8 mouse cellular contexts compared by ENCODE assay signal in genomic region chr5:20880797-20881775, GRCm38 (mm10). TPM values are rescaled to one million over a fixed set of nuclear protein-coding genes. Genes with fewer than 3 reads are reported as not detected.
DNase-seq lines count a peak whose midpoint lies in the region; ATAC-seq and TF ChIP-seq lines count a peak whose summit lies in the region.

No protein-coding gene starts in this region.

- no peak; the same call in 1 of the 2 replicates for TF ChIP-seq CTCF in thymus, adult 2 months (IDR thresholded peaks at IDR 0.05; ENCODE audit: borderline replicate concordance, control insufficient read depth, extremely low read depth, insufficient read depth, low read length, poor library complexity)

- H3K4me1 ChIP-seq in forebrain, embryonic 16.5 days (replicated peaks; ENCODE audit: control insufficient read depth, insufficient read depth, low read length): peaks cover 14% of the 10 kb centered on the region
- H3K4me1 ChIP-seq in hindbrain, embryonic 10.5 days (replicated peaks): peaks cover 21% of the 10 kb centered on the region
- peaks cover 10% of the 10 kb centered on the region; the same call in 1 of the 2 replicates for H3K4me1 ChIP-seq in lung, embryonic 16.5 days (replicated peaks; ENCODE audit: control insufficient read depth, insufficient read depth, low read length)
- no peaks in the 10 kb centered on the region; the same call in 1 of the 2 replicates for H3K4me1 ChIP-seq in thymus, adult 2 months (replicated peaks; ENCODE audit: control insufficient read depth, insufficient read depth, low read length)

- peak overlapping the region; percentile 70 for H3K4me2 ChIP-seq in forebrain, embryonic 16.5 days (ENCODE audit: low read length)
- H3K4me2 ChIP-seq in lung, embryonic 16.5 days (ENCODE audit: low read depth, low read length): peak overlapping the region; percentile 79

- H3K9me3 ChIP-seq in forebrain, embryonic 16.5 days (ENCODE audit: control insufficient read depth, low read length): no peaks in the 10 kb centered on the region
- no peaks in the 10 kb centered on the region for H3K9me3 ChIP-seq in hindbrain, embryonic 10.5 days
- no peaks in the 10 kb centered on the region for H3K9me3 ChIP-seq in lung, embryonic 16.5 days (ENCODE audit: control insufficient read depth, low read length)

- WGBS in forebrain, embryonic 16.5 days: 2% methylated on average over 36 of the region's 64 CpGs
- 3% methylated on average over 55 of the region's 64 CpGs for WGBS in hindbrain, embryonic 10.5 days
- WGBS in lung, embryonic 16.5 days: 2% methylated on average over 38 of the region's 64 CpGs
- WGBS in thymus, adult 2 months: 2% methylated on average over 64 of the region's 64 CpGs

- H3K36me3 ChIP-seq in forebrain, embryonic 16.5 days (ENCODE audit: control insufficient read depth, insufficient read depth): no peaks in the 10 kb centered on the region
- peaks cover 12% of the 10 kb centered on the region for H3K36me3 ChIP-seq in hindbrain, embryonic 10.5 days
- H3K36me3 ChIP-seq in lung, embryonic 16.5 days (ENCODE audit: control insufficient read depth, insufficient read depth, low read length): no peaks in the 10 kb centered on the region; the same call in 1 of the 2 replicates
- H3K36me3 ChIP-seq in thymus, adult 2 months (ENCODE audit: control insufficient read depth, insufficient read depth, low read length): no peaks in the 10 kb centered on the region

- H3K9ac ChIP-seq in forebrain, embryonic 16.5 days (replicated peaks; ENCODE audit: low read depth, low read length): peak overlapping the region; percentile 85
- peak overlapping the region; percentile 86 for H3K9ac ChIP-seq in lung, embryonic 16.5 days (ENCODE audit: low read length)

- TF ChIP-seq POLR2A in thymus, adult 2 months (IDR thresholded peaks at IDR 0.05; ENCODE audit: control insufficient read depth, extremely low read depth, insufficient read depth, low read length, poor library complexity): no peak

- H3K27ac ChIP-seq in forebrain, embryonic 16.5 days (ENCODE audit: low read length): peak overlapping the region; percentile 96
- H3K27ac ChIP-seq in hindbrain, embryonic 10.5 days: peak overlapping the region; percentile 95
- peak overlapping the region; percentile 93 for H3K27ac ChIP-seq in lung, embryonic 16.5 days (ENCODE audit: low read length)
- H3K27ac ChIP-seq in thymus, adult 2 months (ENCODE audit: control insufficient read depth, insufficient read depth, low read length): 0 out of 2 replicates have a peak overlapping the region, but pooled peaks have one; percentile 14

- no peak for ATAC-seq in forebrain, embryonic 16.5 days
- ATAC-seq in lung, embryonic 16.5 days (ENCODE audit: low read depth): peak; percentile 39

- H3K4me3 ChIP-seq in forebrain, embryonic 16.5 days (replicated peaks; ENCODE audit: low read length): peak overlapping the region; percentile 96
- H3K4me3 ChIP-seq in hindbrain, embryonic 10.5 days: peak overlapping the region; percentile 86
- peak overlapping the region; percentile 86 for H3K4me3 ChIP-seq in lung, embryonic 16.5 days (ENCODE audit: low read length)
- H3K4me3 ChIP-seq in thymus, adult 2 months (ENCODE audit: control insufficient read depth, insufficient read depth, low read length): peak overlapping the region; percentile 86

- no peaks in the 10 kb centered on the region for H3K27me3 ChIP-seq in forebrain, embryonic 16.5 days (replicated peaks; ENCODE audit: control insufficient read depth, insufficient read depth, low read length)
- no peaks in the 10 kb centered on the region for H3K27me3 ChIP-seq in hindbrain, embryonic 10.5 days (ENCODE audit: insufficient read depth, poor library complexity, severe bottlenecking)
- no peaks in the 10 kb centered on the region for H3K27me3 ChIP-seq in lung, embryonic 16.5 days (ENCODE audit: control insufficient read depth, insufficient read depth, low read depth, low read length)
- no peaks in the 10 kb centered on the region for H3K27me3 ChIP-seq in thymus, adult 2 months (ENCODE audit: control insufficient read depth, insufficient read depth, low read length)

- peak; percentile 37 for DNase-seq in ES-CJ7 (ENCODE audit: low read depth, low spot score)
- peak; percentile 77 for DNase-seq in cerebellum, adult 11-12 months
- peak; percentile 54 for DNase-seq in hindbrain, embryonic 10.5 days (ENCODE audit: low spot score)
- peak; percentile 41 to 57 for DNase-seq in layer of hippocampus, postnatal 14 days (ENCODE audit: low spot score in 2 of 2)
- DNase-seq in ovary, adult 18-20 months (ENCODE audit: low spot score): peak; percentile 17
- peak; percentile 56 for DNase-seq in thymus, adult 2 months

RNA-seq across cellular contexts. Expression of gene Phtf2, which starts 0.8 kb away (rescaled TPM):
- 28.8 and 29.0 TPM in 2 replicates for polyA plus RNA-seq in forebrain, embryonic 16.5 days (2015; fragmentation: Nextera tagmentation; extraction: Ambion mirVana)
- 16.0 and 17.4 TPM in 2 replicates for polyA plus RNA-seq in hindbrain, embryonic 10.5 days (2016; fragmentation: Nextera tagmentation; extraction: Ambion mirVana)
- 10 to 100 TPM; 15.6 to 16.6 TPM for total RNA-seq in layer of hippocampus, postnatal 14 days (2021)
- polyA plus RNA-seq in lung, embryonic 16.5 days (2015; fragmentation: Nextera tagmentation; extraction: Ambion mirVana): 9.3 and 10.1 TPM in 2 replicates
- polyA plus RNA-seq in thymus, adult 2 months (2012; rRNA removed): 4.5 and 5.2 TPM in 2 replicates

RNA-seq across cellular contexts. Expression of gene Tmem60, which starts 0.9 kb away (rescaled TPM):
- polyA plus RNA-seq in forebrain, embryonic 16.5 days (2015; fragmentation: Nextera tagmentation; extraction: Ambion mirVana): 60.9 and 62.6 TPM in 2 replicates
- polyA plus RNA-seq in hindbrain, embryonic 10.5 days (2016; fragmentation: Nextera tagmentation; extraction: Ambion mirVana): 58.8 and 59.9 TPM in 2 replicates
- 10 to 100 TPM; 21.1 to 24.0 TPM for total RNA-seq in layer of hippocampus, postnatal 14 days (2021)
- polyA plus RNA-seq in lung, embryonic 16.5 days (2015; fragmentation: Nextera tagmentation; extraction: Ambion mirVana): 45.8 and 47.4 TPM in 2 replicates
- polyA plus RNA-seq in thymus, adult 2 months (2012; rRNA removed): 12.6 and 15.5 TPM in 2 replicates

Comparison
In these comparisons a context has a peak if more than half of its experiments do, and no peak if none do; other contexts are left out.
1. DNase-seq: peak in every context shown above with its lines; median percentile 77 in cerebellum, adult 11-12 months; 56 in thymus, adult 2 months; 54 in hindbrain, embryonic 10.5 days; 49 in layer of hippocampus, postnatal 14 days; 37 in ES-CJ7; 17 in ovary, adult 18-20 months.
2. H3K27ac ChIP-seq: peak in every context shown above with its lines; median percentile 96 in forebrain, embryonic 16.5 days; 95 in hindbrain, embryonic 10.5 days; 93 in lung, embryonic 16.5 days; 14 in thymus, adult 2 months.